Comparison of ENCODE assay signal across 20 mouse cellular contexts in the genomic region with DNA sequence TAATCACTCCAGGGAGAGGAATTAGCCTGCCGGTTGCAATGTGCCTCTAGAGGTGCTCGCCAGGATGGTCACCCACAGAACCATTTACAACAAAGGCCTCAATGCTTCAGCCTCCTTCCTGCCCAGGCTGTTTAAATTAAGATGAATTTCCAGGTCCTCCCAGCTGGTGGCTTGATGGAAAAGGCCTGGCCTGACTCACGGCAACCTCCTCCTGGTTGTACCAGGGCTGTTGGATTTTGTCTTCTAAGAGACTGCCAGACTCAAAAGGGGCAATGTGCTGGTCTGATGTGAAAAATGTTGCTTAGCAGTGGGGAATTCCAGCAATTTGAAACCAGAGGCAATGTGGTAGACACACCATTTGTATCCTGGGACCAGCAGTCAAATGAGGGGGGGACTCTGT. TPM values are rescaled to one million over a fixed set of nuclear protein-coding genes. Genes with fewer than 3 reads are reported as not detected.
DNase-seq lines count a peak whose midpoint lies in the region; ATAC-seq and TF ChIP-seq lines count a peak whose summit lies in the region.
"Had no signal": no experiment of that assay in that cellular context is flagged by ENCODE, and none has a peak within 500 bp of the region (broad histone marks: within the 10 kb centered on the region; RNA-seq: fewer than 3 reads in every experiment).

No protein-coding gene starts in this region.

- H3ac ChIP-seq in myocyte (ENCODE audit: control insufficient read depth, insufficient read length): no peak overlapping the region

- no peak for TF ChIP-seq POLR2A in myocyte (IDR thresholded peaks at IDR 0.05; ENCODE audit: insufficient read length, low read depth)

- 41% methylated on average over 3 of the region's 3 CpGs for WGBS in embryonic facial prominence, embryonic 10.5 days
- WGBS in intestine, postnatal 0 days: 70% methylated on average over 3 of the region's 3 CpGs

- no peak overlapping the region for H3K9ac ChIP-seq in intestine, postnatal 0 days (ENCODE audit: low read depth, low read length)
- H3K9ac ChIP-seq: heart, embryonic 12.5 days; limb, embryonic 15.5 days; liver, embryonic 15.5 days; midbrain, embryonic 13.5 days had no signal

- H3K36me3 ChIP-seq in embryonic facial prominence, embryonic 10.5 days (replicated peaks): no peaks in the 10 kb centered on the region
- no peaks in the 10 kb centered on the region for H3K36me3 ChIP-seq in myocyte (ENCODE audit: control insufficient read depth, insufficient read depth)
- no peaks in the 10 kb centered on the region for H3K36me3 ChIP-seq in intestine, postnatal 0 days (ENCODE audit: control insufficient read depth, insufficient read depth)
- H3K36me3 ChIP-seq: heart, embryonic 12.5 days; limb, embryonic 15.5 days; liver, embryonic 15.5 days; midbrain, embryonic 13.5 days had no signal

- no peak overlapping the region for H3K4me3 ChIP-seq in layer of hippocampus, adult 2 months
- H3K4me3 ChIP-seq in embryonic facial prominence, embryonic 10.5 days: no peak overlapping the region
- no peak overlapping the region for H3K4me3 ChIP-seq in myocyte
- no peak overlapping the region for H3K4me3 ChIP-seq in intestine, postnatal 0 days (ENCODE audit: low read depth, low read length)
- H3K4me3 ChIP-seq: heart, embryonic 12.5 days; limb, embryonic 15.5 days; liver, embryonic 15.5 days; midbrain, embryonic 13.5 days had no signal

- no peaks in the 10 kb centered on the region for H3K27me3 ChIP-seq in embryonic facial prominence, embryonic 10.5 days (replicated peaks; ENCODE audit: low read depth, poor library complexity, severe bottlenecking)
- no peaks in the 10 kb centered on the region for H3K27me3 ChIP-seq in myocyte (ENCODE audit: control insufficient read depth, insufficient read depth, insufficient read length)
- no peaks in the 10 kb centered on the region for H3K27me3 ChIP-seq in intestine, postnatal 0 days (replicated peaks; ENCODE audit: control insufficient read depth, insufficient read depth, low read length)
- H3K27me3 ChIP-seq: heart, embryonic 12.5 days; limb, embryonic 15.5 days; liver, embryonic 15.5 days; midbrain, embryonic 13.5 days had no signal

- DNase-seq in layer of hippocampus, adult 2 months (ENCODE audit: low spot score in 2 of 2): no peak
- no peak for DNase-seq in layer of hippocampus, postnatal 36 days
- DNase-seq in embryonic facial prominence, embryonic 10.5 days (ENCODE audit: low spot score): peak; percentile 36
- DNase-seq in forelimb bud, embryonic 11.5 days (ENCODE audit: low read depth, low spot score): peak; percentile 32
- no peak for DNase-seq in cerebellum, adult 9-10 months
- no peak for DNase-seq in B cell, adult 2 months
- DNase-seq: cerebellum, adult 8-10 months; heart, postnatal 14 days; kidney, adult 11 months; kidney, postnatal 14 days; right cerebral cortex, postnatal 14 days; thymus, adult 18-20 months had no signal

- H3K4me1 ChIP-seq in embryonic facial prominence, embryonic 10.5 days: peaks cover 19% of the 10 kb centered on the region
- H3K4me1 ChIP-seq in intestine, postnatal 0 days (replicated peaks; ENCODE audit: control insufficient read depth, insufficient read depth, low read length): no peaks in the 10 kb centered on the region
- H3K4me1 ChIP-seq: liver, embryonic 15.5 days; midbrain, embryonic 13.5 days had no signal

- no peaks in the 10 kb centered on the region for H3K9me3 ChIP-seq in embryonic facial prominence, embryonic 10.5 days
- H3K9me3 ChIP-seq in intestine, postnatal 0 days (ENCODE audit: control insufficient read depth): no peaks in the 10 kb centered on the region
- H3K9me3 ChIP-seq: heart, embryonic 12.5 days; limb, embryonic 15.5 days; liver, embryonic 15.5 days; midbrain, embryonic 13.5 days had no signal

- no peak for ATAC-seq in intestine, postnatal 0 days
- ATAC-seq: forebrain, embryonic 16.5 days; hindbrain, postnatal 0 days; midbrain, embryonic 13.5 days had no signal

- no peak for TF ChIP-seq CTCF in layer of hippocampus, adult 2 months (conservative IDR thresholded peaks at IDR 0.05)
- TF ChIP-seq CTCF in intestine, postnatal 0 days (IDR thresholded peaks at IDR 0.05; ENCODE audit: low read depth): no peak

- H3K4me2 ChIP-seq in myocyte (ENCODE audit: low read depth): peak overlapping the region; percentile 60
- no peak overlapping the region for H3K4me2 ChIP-seq in intestine, postnatal 0 days (replicated peaks; ENCODE audit: low read depth)
- H3K4me2 ChIP-seq: heart, embryonic 12.5 days; limb, embryonic 15.5 days; liver, embryonic 15.5 days; midbrain, embryonic 13.5 days had no signal

- H3K27ac ChIP-seq in layer of hippocampus, adult 2 months: peak overlapping the region; percentile 10; the same call in 1 of the 2 replicates
- peak overlapping the region; percentile 59; the same call in 1 of the 2 replicates for H3K27ac ChIP-seq in embryonic facial prominence, embryonic 10.5 days (replicated peaks)
- H3K27ac ChIP-seq in intestine, postnatal 0 days (ENCODE audit: low read depth, low read length): no peak overlapping the region
- H3K27ac ChIP-seq: hindbrain, postnatal 0 days; limb, embryonic 15.5 days; liver, embryonic 15.5 days; midbrain, embryonic 13.5 days had no signal

- no peaks in the 10 kb centered on the region for H3K79me2 ChIP-seq in myocyte (ENCODE audit: control insufficient read depth, insufficient read depth)

TF ChIP-seq in myocyte, 11 proteins besides CTCF, POLR2A, EP300 and RAD21:
- TF ChIP-seq SRF (IDR thresholded peaks at IDR 0.05; ENCODE audit: control insufficient read depth, insufficient read length, low read depth): peak; percentile 28
- TF ChIP-seq CEBPB (IDR thresholded peaks at IDR 0.05; ENCODE audit: insufficient read depth, poor library complexity, severe bottlenecking): no peak
TF ChIP-seq in myocyte: peak in this region for 1.

RNA-seq across cellular contexts. Expression of gene Olfml2b, which starts 56.8 kb away (rescaled TPM):
- total RNA-seq in layer of hippocampus, adult 2 months (2021): 10 to 100 TPM; 48.7 to 48.8 TPM
- 10 to 100 TPM; 40.6 to 52.9 TPM for total RNA-seq in layer of hippocampus, postnatal 36 days (2021)
- polyA plus RNA-seq in embryonic facial prominence, embryonic 10.5 days (2016; fragmentation: Nextera tagmentation; extraction: Ambion mirVana): 5.5 and 6.0 TPM in 2 replicates
- 69.0 TPM for polyA plus RNA-seq in myocyte (2012; fragmentation: generic; extraction: Trizol)
- 14.5 and 19.5 TPM in 2 replicates for polyA plus RNA-seq in intestine, postnatal 0 days (2015; fragmentation: Nextera tagmentation; extraction: Ambion mirVana)

Comparison
In these comparisons a context has a peak if more than half of its experiments do, and no peak if none do; other contexts are left out.
1. DNase-seq: peak in embryonic facial prominence, embryonic 10.5 days (single experiment) and forelimb bud, embryonic 11.5 days (single experiment); none in layer of hippocampus, adult 2 months (0 of 2), layer of hippocampus, postnatal 36 days (0 of 2), cerebellum, adult 9-10 months (single experiment) and B cell, adult 2 months (0 of 2).